Comparison of ENCODE assay signal across 10 mouse cellular contexts in the genomic region with DNA sequence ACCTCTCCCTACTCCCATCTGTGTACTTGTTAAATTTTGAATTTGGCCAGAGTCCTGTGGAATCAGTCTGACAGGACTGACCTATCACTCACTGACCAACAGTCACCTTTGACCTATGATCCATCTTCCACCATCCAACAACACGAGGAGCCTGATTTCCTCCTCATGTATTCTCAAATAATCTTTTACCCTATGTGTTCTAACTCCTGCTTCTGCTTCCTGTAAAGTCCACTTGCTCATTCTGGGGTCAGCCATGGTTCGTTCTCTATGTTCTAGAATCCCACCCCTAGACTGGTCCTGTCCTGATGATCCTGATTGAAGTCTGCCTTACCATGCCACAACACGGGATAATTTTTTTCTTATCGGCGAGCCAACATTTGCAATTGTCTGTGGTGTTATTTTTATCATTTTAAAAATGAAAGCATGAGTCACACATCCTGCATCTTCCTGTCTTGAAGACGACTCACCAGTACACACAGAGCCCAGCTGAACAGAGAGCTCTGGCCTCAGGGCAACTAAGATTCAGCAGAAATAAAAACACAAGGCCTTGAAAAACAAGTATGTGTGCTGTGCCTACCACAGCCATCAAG.
A peak's percentile ranks its signal among the peaks of the same experiment; 100 is the strongest.
DNase-seq lines count a peak whose midpoint lies in the region; ATAC-seq lines count a peak whose summit lies in the region.
"Had no signal": no experiment of that assay in that cellular context is flagged by ENCODE, and none has a peak within 500 bp of the region (broad histone marks: within the 10 kb centered on the region; RNA-seq: fewer than 3 reads in every experiment).

No protein-coding gene starts in this region.

- no peaks in the 10 kb centered on the region for H3K36me3 ChIP-seq in kidney, embryonic 15.5 days
- no peaks in the 10 kb centered on the region for H3K36me3 ChIP-seq in heart, embryonic 16.5 days (ENCODE audit: control insufficient read depth, insufficient read depth)
- no peaks in the 10 kb centered on the region for H3K36me3 ChIP-seq in forebrain, embryonic 15.5 days
- H3K36me3 ChIP-seq: embryonic facial prominence, embryonic 12.5 days had no signal

- no peaks in the 10 kb centered on the region for H3K27me3 ChIP-seq in kidney, embryonic 15.5 days
- H3K27me3 ChIP-seq in heart, embryonic 16.5 days (ENCODE audit: control insufficient read depth, insufficient read depth, low read length), result no peaks in the 10 kb centered on the region
- H3K27me3 ChIP-seq in forebrain, embryonic 15.5 days, result no peaks in the 10 kb centered on the region
- H3K27me3 ChIP-seq: embryonic facial prominence, embryonic 12.5 days had no signal

- H3K9me3 ChIP-seq in kidney, embryonic 15.5 days (replicated peaks), result no peaks in the 10 kb centered on the region
- H3K9me3 ChIP-seq in heart, embryonic 16.5 days (replicated peaks; ENCODE audit: control insufficient read depth, low read length), result no peaks in the 10 kb centered on the region
- no peaks in the 10 kb centered on the region for H3K9me3 ChIP-seq in forebrain, embryonic 15.5 days
- H3K9me3 ChIP-seq: embryonic facial prominence, embryonic 12.5 days had no signal

- no peak for ATAC-seq in kidney, embryonic 15.5 days (replicated peaks; ENCODE audit: low FRiP score)
- ATAC-seq in heart, embryonic 16.5 days (replicated peaks; ENCODE audit: extremely low read depth, insufficient read depth, low FRiP score), result no peak
- no peak for ATAC-seq in forebrain, embryonic 15.5 days (replicated peaks)

- 70% methylated on average over 6 of the region's 6 CpGs for WGBS in kidney, embryonic 15.5 days
- WGBS in heart, embryonic 16.5 days, result 45% methylated on average over 6 of the region's 6 CpGs
- WGBS in forebrain, embryonic 15.5 days, result 90% methylated on average over 6 of the region's 6 CpGs

- H3K4me2 ChIP-seq in kidney, embryonic 15.5 days, result no peak overlapping the region
- no peak overlapping the region for H3K4me2 ChIP-seq in heart, embryonic 16.5 days (ENCODE audit: low read depth, low read length)
- H3K4me2 ChIP-seq in forebrain, embryonic 15.5 days (replicated peaks), result no peak overlapping the region
- H3K4me2 ChIP-seq: embryonic facial prominence, embryonic 12.5 days had no signal

- DNase-seq in kidney, adult 8-10 months, result peak; percentile 2 to 7
- peak; percentile 11 for DNase-seq in 3134 (ENCODE audit: extremely low read depth, insufficient read length, low spot score)
- peak; percentile 89 for DNase-seq in 3T3-L1 (ENCODE audit: low read depth, low spot score)
- DNase-seq in urinary bladder, postnatal 25 days (ENCODE audit: low spot score), result no peak
- DNase-seq: cerebellum, adult 18-20 months; lung, postnatal 10 days had no signal

- no peak overlapping the region for H3K27ac ChIP-seq in kidney, embryonic 15.5 days
- peak overlapping the region; percentile 16; the same call in 1 of the 2 replicates for H3K27ac ChIP-seq in heart, embryonic 16.5 days (ENCODE audit: low read length)
- H3K27ac ChIP-seq in forebrain, embryonic 15.5 days (replicated peaks), result no peak overlapping the region
- H3K27ac ChIP-seq: embryonic facial prominence, embryonic 12.5 days had no signal

- no peak overlapping the region for H3K9ac ChIP-seq in kidney, embryonic 15.5 days
- H3K9ac ChIP-seq in heart, embryonic 16.5 days (ENCODE audit: low read length), result no peak overlapping the region
- no peak overlapping the region for H3K9ac ChIP-seq in forebrain, embryonic 15.5 days (replicated peaks)
- H3K9ac ChIP-seq: embryonic facial prominence, embryonic 12.5 days had no signal

- H3K4me1 ChIP-seq in kidney, embryonic 15.5 days, result no peaks in the 10 kb centered on the region
- H3K4me1 ChIP-seq in heart, embryonic 16.5 days (ENCODE audit: control insufficient read depth, insufficient read depth, low read length), result no peaks in the 10 kb centered on the region
- no peaks in the 10 kb centered on the region for H3K4me1 ChIP-seq in forebrain, embryonic 15.5 days
- H3K4me1 ChIP-seq: embryonic facial prominence, embryonic 12.5 days had no signal

- H3K4me3 ChIP-seq in kidney, embryonic 15.5 days (replicated peaks), result no peak overlapping the region
- H3K4me3 ChIP-seq in heart, embryonic 16.5 days (ENCODE audit: low read length), result no peak overlapping the region
- H3K4me3 ChIP-seq in forebrain, embryonic 15.5 days, result no peak overlapping the region
- H3K4me3 ChIP-seq: embryonic facial prominence, embryonic 12.5 days had no signal
